In genomic region chr15:103503251-103503600, GRCm38 (mm10) we compare ENCODE assay signal across 10 mouse cellular contexts. TPM values are rescaled to one million over a fixed set of nuclear protein-coding genes. Genes with fewer than 3 reads are reported as not detected.
DNase-seq lines count a peak whose midpoint lies in the region; ATAC-seq and TF ChIP-seq lines count a peak whose summit lies in the region.
"Had no signal": no experiment of that assay in that cellular context is flagged by ENCODE, and none has a peak within 500 bp of the region (broad histone marks: within the 10 kb centered on the region; RNA-seq: fewer than 3 reads in every experiment).

No protein-coding gene starts in this region.

- TF ChIP-seq CTCF in C2C12 (IDR thresholded peaks at IDR 0.05; ENCODE audit: control insufficient read depth, insufficient read depth, insufficient read length), result no peak
- TF ChIP-seq CTCF in liver, embryonic 14.5 days (IDR thresholded peaks at IDR 0.05; ENCODE audit: low read depth), result no peak

- no peak for DNase-seq in heart, postnatal 14 days
- no peak for DNase-seq in liver, embryonic 14.5 days (ENCODE audit: low read depth in 3 of 3, low spot score in 3 of 3)
- no peak for DNase-seq in urinary bladder, adult 18-20 months (ENCODE audit: low spot score in 2 of 2)
- no peak for DNase-seq in left cerebral cortex, adult 18-20 months (ENCODE audit: low spot score in 2 of 2)
- no peak for DNase-seq in layer of hippocampus, postnatal 14 days (ENCODE audit: low spot score in 2 of 2)

- peak overlapping the region; percentile 66 for H3K9ac ChIP-seq in heart, embryonic 12.5 days
- peak overlapping the region; percentile 90 for H3K9ac ChIP-seq in forebrain, embryonic 13.5 days
- H3K9ac ChIP-seq in liver, embryonic 14.5 days (replicated peaks), result no peak overlapping the region

- peak overlapping the region; percentile 88 for H3K4me2 ChIP-seq in heart, embryonic 12.5 days
- H3K4me2 ChIP-seq in forebrain, embryonic 13.5 days, result peak overlapping the region; percentile 84
- H3K4me2 ChIP-seq in liver, embryonic 14.5 days (ENCODE audit: low read depth), result peak overlapping the region; percentile 62

- intact Hi-C loops in heart, postnatal 14 days (cut with DNase I), result no loop called here

- H3K36me3 ChIP-seq in heart, embryonic 12.5 days, result no peaks in the 10 kb centered on the region
- H3K36me3 ChIP-seq in C2C12 (ENCODE audit: control insufficient read depth, insufficient read depth), result no peaks in the 10 kb centered on the region
- H3K36me3 ChIP-seq in forebrain, embryonic 13.5 days (ENCODE audit: poor library complexity, severe bottlenecking), result no peaks in the 10 kb centered on the region
- H3K36me3 ChIP-seq in liver, embryonic 14.5 days (replicated peaks; ENCODE audit: control insufficient read depth, insufficient read depth, low read depth), result no peaks in the 10 kb centered on the region

- TF ChIP-seq EP300 in liver, embryonic 14.5 days (IDR thresholded peaks at IDR 0.05; ENCODE audit: low read depth), result no peak

- H3K79me2 ChIP-seq in C2C12 (ENCODE audit: control insufficient read depth, insufficient read depth), result no peaks in the 10 kb centered on the region

- peaks cover 33% of the 10 kb centered on the region for H3K27me3 ChIP-seq in heart, embryonic 12.5 days (replicated peaks)
- H3K27me3 ChIP-seq in C2C12 (ENCODE audit: control insufficient read depth, insufficient read depth, insufficient read length), result peaks cover 19% of the 10 kb centered on the region
- no peaks in the 10 kb centered on the region; the same call in 1 of the 2 replicates for H3K27me3 ChIP-seq in forebrain, embryonic 13.5 days
- peaks cover 28% of the 10 kb centered on the region for H3K27me3 ChIP-seq in liver, embryonic 14.5 days (ENCODE audit: control insufficient read depth, insufficient read depth, low read length)
- H3K27me3 ChIP-seq: CH12.LX had no signal

- peak; percentile 46; the same call in 1 of the 2 replicates for ATAC-seq in heart, embryonic 12.5 days (ENCODE audit: insufficient number of reproducible peaks, low FRiP score)
- peak; percentile 78; the same call in 1 of the 2 replicates for ATAC-seq in forebrain, embryonic 13.5 days
- peak; percentile 18; the same call in 1 of the 2 replicates for ATAC-seq in liver, embryonic 14.5 days (ENCODE audit: insufficient read depth)

- H3K79me3 ChIP-seq in C2C12 (ENCODE audit: low read depth), result no peaks in the 10 kb centered on the region

- 0 out of 2 replicates have a peak, but pooled peaks cover 7% of the 10 kb centered on the region for H3K4me1 ChIP-seq in heart, embryonic 12.5 days (replicated peaks)
- H3K4me1 ChIP-seq in forebrain, embryonic 13.5 days, result peaks cover 56% of the 10 kb centered on the region
- no peaks in the 10 kb centered on the region for H3K4me1 ChIP-seq in liver, embryonic 14.5 days (replicated peaks; ENCODE audit: control insufficient read depth in 2 of 2, insufficient read depth in 2 of 2, low read length in 1 of 2)

- no peak overlapping the region for H3K27ac ChIP-seq in heart, embryonic 12.5 days (ENCODE audit: poor library complexity, severe bottlenecking)
- H3K27ac ChIP-seq in forebrain, embryonic 13.5 days, result peak overlapping the region; percentile 37
- H3K27ac ChIP-seq in liver, embryonic 14.5 days, result no peak overlapping the region

- H3ac ChIP-seq in C2C12 (ENCODE audit: control insufficient read depth, insufficient read length, low read depth), result peak overlapping the region; percentile 45

- no peaks in the 10 kb centered on the region for H3K9me3 ChIP-seq in heart, embryonic 12.5 days (replicated peaks)
- no peaks in the 10 kb centered on the region for H3K9me3 ChIP-seq in forebrain, embryonic 13.5 days (replicated peaks)
- no peaks in the 10 kb centered on the region for H3K9me3 ChIP-seq in liver, embryonic 14.5 days (ENCODE audit: control insufficient read depth, low read length)

- WGBS in heart, embryonic 12.5 days, result 2% methylated on average over 15 of the region's 15 CpGs
- WGBS in forebrain, embryonic 13.5 days, result 0% methylated on average over 13 of the region's 15 CpGs
- 3% methylated on average over 15 of the region's 15 CpGs for WGBS in liver, embryonic 14.5 days (ENCODE audit: insufficient replicate concordance)

- peak overlapping the region; percentile 56 for H3K4me3 ChIP-seq in heart, embryonic 12.5 days
- no peak overlapping the region for H3K4me3 ChIP-seq in C2C12 (ENCODE audit: insufficient read depth, poor library complexity, severe bottlenecking)
- peak overlapping the region; percentile 59 for H3K4me3 ChIP-seq in forebrain, embryonic 13.5 days
- H3K4me3 ChIP-seq in liver, embryonic 14.5 days (ENCODE audit: insufficient read depth in 1 of 2, low read depth in 2 of 2, low read length in 2 of 2), result peak overlapping the region in 1 of 2 experiments; percentile 32; a peak in 2 of 4 replicates

TF ChIP-seq in C2C12, 6 proteins besides CTCF, POLR2A, EP300 and RAD21:
- TF ChIP-seq MAX (IDR thresholded peaks at IDR 0.05) (no peak), USF1 (IDR thresholded peaks at IDR 0.05; ENCODE audit: low read depth) (no peak)

RNA-seq across cellular contexts. Expression of gene Pde1b, which starts 0.4 kb away (rescaled TPM):
- 3.7 and 4.0 TPM in 2 replicates for polyA plus RNA-seq in heart, embryonic 12.5 days (2016; fragmentation: Nextera tagmentation; extraction: Ambion mirVana)
- 1 to 10 TPM; 2.0 TPM for total RNA-seq in heart, postnatal 14 days (2021)
- polyA plus RNA-seq in C2C12 (2012; fragmentation: generic; extraction: Trizol), result 1.6 TPM
- polyA plus RNA-seq in forebrain, embryonic 13.5 days (2015; fragmentation: Nextera tagmentation; extraction: Ambion mirVana), result 60.5 and 61.6 TPM in 2 replicates
- polyA plus RNA-seq in liver, embryonic 14.5 days (2012; rRNA removed), result 0.83 and 1.0 TPM in 2 replicates
- 0.11 and 0.19 TPM in 2 replicates for polyA plus RNA-seq in liver, embryonic 14.5 days (2014; fragmentation: Nextera tagmentation; extraction: Ambion mirVana)
- 100 to 1,000 TPM; 181 to 227 TPM for total RNA-seq in left cerebral cortex, adult 18-20 months (2021)
- 10 to 100 TPM; 55.7 to 63.7 TPM for total RNA-seq in layer of hippocampus, postnatal 14 days (2021)

RNA-seq across cellular contexts. Expression of gene Ppp1r1a, which starts 34.6 kb away (rescaled TPM):
- 78.4 and 83.0 TPM in 2 replicates for polyA plus RNA-seq in heart, embryonic 12.5 days (2016; fragmentation: Nextera tagmentation; extraction: Ambion mirVana)
- 10 to 100 TPM in 1 of 2 experiments, 1 to 10 TPM in 1; 9.6 to 10.8 TPM for total RNA-seq in heart, postnatal 14 days (2021)
- polyA plus RNA-seq in C2C12 (2012; fragmentation: generic; extraction: Trizol), result 0.02 TPM
- polyA plus RNA-seq in forebrain, embryonic 13.5 days (2015; fragmentation: Nextera tagmentation; extraction: Ambion mirVana), result 82.3 and 85.8 TPM in 2 replicates
- 0.09 and 0.24 TPM in 2 replicates for polyA plus RNA-seq in liver, embryonic 14.5 days (2012; rRNA removed)
- 0.20 TPM in 1 of 2 replicates, not detected in the other for polyA plus RNA-seq in liver, embryonic 14.5 days (2014; fragmentation: Nextera tagmentation; extraction: Ambion mirVana)
- total RNA-seq in left cerebral cortex, adult 18-20 months (2021), result 100 to 1,000 TPM; 133 to 147 TPM
- 100 to 1,000 TPM; 121 to 126 TPM for total RNA-seq in layer of hippocampus, postnatal 14 days (2021)
- total RNA-seq: CH12.LX had no signal

RNA-seq across cellular contexts. Expression of gene Nckap1l, which starts 49.6 kb away (rescaled TPM):
- 1.7 and 1.9 TPM in 2 replicates for polyA plus RNA-seq in heart, embryonic 12.5 days (2016; fragmentation: Nextera tagmentation; extraction: Ambion mirVana)
- total RNA-seq in heart, postnatal 14 days (2021), result 1 to 10 TPM; 4.4 to 6.7 TPM
- polyA plus RNA-seq in C2C12 (2012; fragmentation: generic; extraction: Trizol), result 1.0 TPM
- polyA plus RNA-seq in forebrain, embryonic 13.5 days (2015; fragmentation: Nextera tagmentation; extraction: Ambion mirVana), result 1.0 and 1.2 TPM in 2 replicates
- polyA plus RNA-seq in liver, embryonic 14.5 days (2012; rRNA removed), result 4.9 and 5.6 TPM in 2 replicates
- 5.9 and 6.1 TPM in 2 replicates for polyA plus RNA-seq in liver, embryonic 14.5 days (2014; fragmentation: Nextera tagmentation; extraction: Ambion mirVana)
- total RNA-seq in left cerebral cortex, adult 18-20 months (2021), result 1 to 10 TPM; 9.0 to 9.2 TPM
- total RNA-seq in layer of hippocampus, postnatal 14 days (2021), result 10 to 100 TPM in 1 of 2 experiments, 1 to 10 TPM in 1; 9.4 to 10.8 TPM

RNA-seq across cellular contexts. Expression of gene Gtsf2, which starts 55.0 kb away (rescaled TPM):
- not detected in 2 replicates for polyA plus RNA-seq in heart, embryonic 12.5 days (2016; fragmentation: Nextera tagmentation; extraction: Ambion mirVana)
- total RNA-seq in heart, postnatal 14 days (2021), result not detected
- polyA plus RNA-seq in C2C12 (2012; fragmentation: generic; extraction: Trizol), result not detected
- not detected in 2 replicates for polyA plus RNA-seq in forebrain, embryonic 13.5 days (2015; fragmentation: Nextera tagmentation; extraction: Ambion mirVana)
- not detected in 2 replicates for polyA plus RNA-seq in liver, embryonic 14.5 days (2012; rRNA removed)
- polyA plus RNA-seq in liver, embryonic 14.5 days (2014; fragmentation: Nextera tagmentation; extraction: Ambion mirVana), result not detected in 2 replicates
- total RNA-seq in left cerebral cortex, adult 18-20 months (2021), result not detected
- not detected for total RNA-seq in layer of hippocampus, postnatal 14 days (2021)
- total RNA-seq: CH12.LX had no signal
- polyA plus RNA-seq: large intestine, adult 2 months had no signal

Comparison
In these comparisons a context has a peak if more than half of its experiments do, and no peak if none do; other contexts are left out.
1. ATAC-seq: peak in every context shown above with its lines; median percentile 78 in forebrain, embryonic 13.5 days; 46 in heart, embryonic 12.5 days; 18 in liver, embryonic 14.5 days.
2. RNA of gene Pde1b, which starts 0.4 kb away (polyA plus RNA-seq): 60.5 to 61.6 TPM in forebrain, embryonic 13.5 days; 3.7 to 4.0 TPM in heart, embryonic 12.5 days, 1.6 TPM in C2C12 (single experiment) and 0.11 to 1.0 TPM in liver, embryonic 14.5 days; every median in the first group is over 10 times any median in the second.
3. RNA of gene Ppp1r1a, which starts 34.6 kb away (polyA plus RNA-seq): 82.3 to 85.8 TPM in forebrain, embryonic 13.5 days and 78.4 to 83.0 TPM in heart, embryonic 12.5 days; 0.09 to 0.24 TPM in liver, embryonic 14.5 days and 0.02 TPM in C2C12 (single experiment); every median in the first group is over 10 times any median in the second.
4. Peak in every context shown above with its lines, with median percentiles within 50 percentile points of each other: H3K4me2 ChIP-seq.